Mouse (Mus musculus): ENCODE data around the gene Cnnm1. TPM values are rescaled to one million over a fixed set of nuclear protein-coding genes. Genes with fewer than 3 reads are reported as not detected.
A peak's percentile ranks its signal among the peaks of the same experiment; 100 is the strongest.

Gene Cnnm1
- polyA plus RNA-seq, 1 experiment from 2014 or later: 0.29 TPM

DNA sequence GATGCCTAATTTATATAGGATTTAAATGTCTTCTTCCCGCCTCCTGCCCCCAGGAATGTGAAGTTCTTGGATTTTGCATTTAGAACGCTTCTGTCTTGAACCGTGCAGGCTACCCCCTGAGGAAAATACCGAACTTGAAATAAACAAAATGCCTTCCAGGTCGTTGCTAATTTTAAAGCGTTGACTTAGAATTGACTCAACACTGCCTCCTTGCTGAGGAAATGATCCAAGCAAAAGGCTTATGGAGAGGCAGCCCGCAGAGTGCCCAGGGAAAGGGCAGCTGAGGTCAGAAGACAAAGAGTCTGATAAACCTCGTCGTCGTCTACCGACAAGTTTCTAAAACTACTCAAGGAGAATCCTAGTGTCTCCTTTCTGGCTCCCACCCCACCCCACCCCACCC lies 86.9 kb downstream of the Cnnm1 start:
- H3K4me1 ChIP-seq (ENCODE audit: control insufficient read depth, insufficient read depth, low read length): peaks cover 9% of the 10 kb centered on the region
- no peaks in the 10 kb centered on the region for H3K9me3 ChIP-seq (ENCODE audit: control insufficient read depth, low read length)
- ATAC-seq (ENCODE audit: insufficient read depth, low FRiP score, low TSS enrichment): no peak
- no peak overlapping the region for H3K27ac ChIP-seq (ENCODE audit: low read depth, low read length)
- no peak for DNase-seq (ENCODE audit: low spot score)
- no peak overlapping the region for H3K4me3 ChIP-seq (ENCODE audit: low read depth, low read length)
- no peaks in the 10 kb centered on the region for H3K27me3 ChIP-seq (ENCODE audit: control insufficient read depth, insufficient read depth, low read length)
- H3K4me2 ChIP-seq (ENCODE audit: low read depth): no peak overlapping the region
- H3K36me3 ChIP-seq (ENCODE audit: control insufficient read depth, insufficient read depth, low read length): no peaks in the 10 kb centered on the region
- WGBS: 20% methylated on average over 11 of the region's 11 CpGs
- H3K9ac ChIP-seq (ENCODE audit: low read length): no peak overlapping the region

DNA sequence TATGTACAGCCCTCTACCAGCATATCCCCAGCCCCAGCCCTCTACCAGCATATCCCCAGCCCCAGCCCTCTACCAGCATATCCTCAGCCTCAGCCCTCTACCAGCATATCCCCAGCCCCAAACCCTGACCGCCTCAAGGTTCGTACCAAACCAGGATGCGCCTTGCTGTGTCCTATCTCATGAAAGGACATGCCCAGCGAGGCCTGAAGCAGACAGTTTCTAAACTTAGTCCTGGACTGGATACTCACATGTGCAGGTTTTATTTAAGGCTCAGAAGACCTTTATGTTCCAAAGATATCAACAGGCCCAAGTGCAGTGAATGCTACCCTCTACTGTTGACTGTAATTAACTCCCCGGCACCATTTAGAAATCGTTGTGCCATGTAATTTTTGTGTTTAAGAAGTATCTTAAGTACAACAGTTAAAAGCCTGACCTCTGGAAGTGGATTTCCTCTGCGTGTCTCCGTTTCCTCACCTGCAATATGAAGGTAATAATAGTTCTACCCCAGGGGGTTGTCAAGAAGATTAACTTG lies 87.9 kb downstream of the Cnnm1 start:
- Histone ChIP-seq H3K36me3 (ENCODE audit: control insufficient read depth, insufficient read depth, low read length) (no peaks in the 10 kb centered on the region), H3K9me3 (ENCODE audit: control insufficient read depth, low read length) (no peaks in the 10 kb centered on the region), H3K4me2 (ENCODE audit: low read depth) (no peak overlapping the region), H3K27me3 (ENCODE audit: control insufficient read depth, insufficient read depth, low read length) (no peaks in the 10 kb centered on the region), H3K27ac (ENCODE audit: low read depth, low read length) (no peak overlapping the region), H3K4me1 (ENCODE audit: control insufficient read depth, insufficient read depth, low read length) (peaks cover 9% of the 10 kb centered on the region), H3K4me3 (ENCODE audit: low read depth, low read length) (no peak overlapping the region), H3K9ac (ENCODE audit: low read length) (no peak overlapping the region)
- DNase-seq (ENCODE audit: low spot score) (no peak), ATAC-seq (ENCODE audit: insufficient read depth, low FRiP score, low TSS enrichment) (no peak)
- 87% methylated on average over 8 of the region's 8 CpGs for WGBS

DNA sequence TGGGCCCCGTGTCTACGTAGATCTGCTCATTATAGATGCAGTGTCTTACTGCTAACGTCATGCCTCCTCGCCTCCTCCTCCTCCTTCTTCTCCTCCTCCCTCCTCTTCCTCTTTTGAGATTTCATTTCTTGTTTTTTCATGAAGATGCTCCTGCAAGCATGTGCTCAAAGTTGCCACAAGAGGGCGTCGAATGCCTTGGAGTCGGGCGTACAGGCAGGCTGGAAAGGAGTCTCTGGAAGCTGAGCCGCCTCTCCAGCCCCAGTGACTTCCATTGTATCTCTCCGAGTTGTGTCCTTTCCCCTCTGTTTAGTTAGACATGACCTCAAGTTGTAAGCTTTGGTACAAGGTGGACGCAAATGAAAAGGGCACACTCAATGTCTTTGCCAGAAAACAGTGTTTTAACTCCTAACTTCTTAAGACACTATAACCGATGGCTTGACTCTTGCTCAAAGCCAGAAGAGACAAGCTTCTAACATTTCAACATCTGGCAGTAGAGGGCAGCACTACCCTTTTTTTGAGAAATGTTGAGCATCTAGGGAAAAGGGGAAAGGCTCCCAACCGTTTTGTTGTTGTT lies 90.0 kb downstream of the Cnnm1 start:
- no peaks in the 10 kb centered on the region for H3K27me3 ChIP-seq (ENCODE audit: control insufficient read depth, insufficient read depth, low read length)
- no peak overlapping the region for H3K9ac ChIP-seq (ENCODE audit: low read length)
- H3K4me1 ChIP-seq (ENCODE audit: control insufficient read depth, insufficient read depth, low read length): peaks cover under 1% of the 10 kb centered on the region; the same call in 1 of the 2 replicates
- H3K4me2 ChIP-seq (ENCODE audit: low read depth): peak overlapping the region; percentile 36
- 3% methylated on average over 13 of the region's 13 CpGs for WGBS
- no peak overlapping the region for H3K27ac ChIP-seq (ENCODE audit: low read depth, low read length)
- ATAC-seq (ENCODE audit: insufficient read depth, low FRiP score, low TSS enrichment) (peak; percentile 68; the same call in 1 of the 2 replicates), DNase-seq (ENCODE audit: low spot score) (peak; percentile 82)
- H3K36me3 ChIP-seq (ENCODE audit: control insufficient read depth, insufficient read depth, low read length): no peaks in the 10 kb centered on the region
- H3K4me3 ChIP-seq (ENCODE audit: low read depth, low read length): no peak overlapping the region
- H3K9me3 ChIP-seq (ENCODE audit: control insufficient read depth, low read length): no peaks in the 10 kb centered on the region

DNA sequence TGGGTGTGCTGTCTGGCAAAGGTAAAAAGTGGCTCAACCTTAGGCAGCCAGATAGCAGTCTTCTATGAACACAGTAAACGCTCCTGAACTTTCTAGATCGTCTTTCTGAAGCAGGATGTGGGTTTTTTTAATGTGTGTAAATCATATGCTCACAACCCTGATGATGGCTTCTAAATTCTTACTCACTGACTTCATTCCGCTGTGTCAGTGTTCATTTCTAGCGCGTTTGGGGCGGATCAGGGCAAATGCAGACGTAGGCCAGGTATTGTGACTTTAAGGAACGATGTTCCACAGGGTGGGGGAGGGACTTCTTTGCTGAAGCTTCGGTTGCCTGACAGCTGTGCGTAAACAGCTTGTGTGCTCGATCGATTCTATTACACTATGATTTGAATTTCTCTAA lies 90.7 kb downstream of the Cnnm1 start:
- DNase-seq (ENCODE audit: low spot score) (no peak), ATAC-seq (ENCODE audit: insufficient read depth, low FRiP score, low TSS enrichment) (no peak)
- H3K36me3 ChIP-seq (ENCODE audit: control insufficient read depth, insufficient read depth, low read length): no peaks in the 10 kb centered on the region
- H3K27ac ChIP-seq (ENCODE audit: low read depth, low read length): no peak overlapping the region
- WGBS: 35% methylated on average over 12 of the region's 12 CpGs
- no peak overlapping the region for H3K4me3 ChIP-seq (ENCODE audit: low read depth, low read length)
- H3K4me2 ChIP-seq (ENCODE audit: low read depth): no peak overlapping the region
- H3K4me1 ChIP-seq (ENCODE audit: control insufficient read depth, insufficient read depth, low read length): no peaks in the 10 kb centered on the region
- no peaks in the 10 kb centered on the region for H3K9me3 ChIP-seq (ENCODE audit: control insufficient read depth, low read length)
- H3K27me3 ChIP-seq (ENCODE audit: control insufficient read depth, insufficient read depth, low read length): no peaks in the 10 kb centered on the region
- H3K9ac ChIP-seq (ENCODE audit: low read length): no peak overlapping the region

DNA sequence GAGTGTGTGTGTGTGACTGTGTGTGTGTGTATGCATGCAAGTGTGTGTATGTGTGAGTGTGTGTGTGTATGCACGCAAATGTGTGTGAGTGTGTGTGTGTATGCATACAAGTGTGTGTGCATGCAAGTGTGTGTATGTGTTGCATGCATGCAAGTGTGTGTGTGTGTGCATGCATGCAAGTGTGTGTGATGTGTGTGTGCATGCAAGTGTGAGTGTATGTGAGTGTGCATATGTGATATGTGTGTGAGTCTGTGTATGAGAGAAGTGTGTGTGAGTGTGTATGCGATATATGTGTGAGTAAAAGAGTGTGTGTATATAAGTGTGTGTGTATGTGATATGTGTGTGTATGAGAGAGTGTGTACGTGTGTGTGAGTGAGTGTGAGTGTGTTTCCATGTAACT lies 95.1 kb downstream of the Cnnm1 start:
- H3K4me2 ChIP-seq (ENCODE audit: low read depth): no peak overlapping the region
- no peak overlapping the region for H3K27ac ChIP-seq (ENCODE audit: low read depth, low read length)
- WGBS: 96% methylated on average over 3 of the region's 3 CpGs
- no peaks in the 10 kb centered on the region for H3K9me3 ChIP-seq (ENCODE audit: control insufficient read depth, low read length)
- no peak overlapping the region for H3K9ac ChIP-seq (ENCODE audit: low read length)
- no peaks in the 10 kb centered on the region for H3K36me3 ChIP-seq (ENCODE audit: control insufficient read depth, insufficient read depth, low read length)
- no peaks in the 10 kb centered on the region for H3K27me3 ChIP-seq (ENCODE audit: control insufficient read depth, insufficient read depth, low read length)
- no peaks in the 10 kb centered on the region for H3K4me1 ChIP-seq (ENCODE audit: control insufficient read depth, insufficient read depth, low read length)
- ATAC-seq (ENCODE audit: insufficient read depth, low FRiP score, low TSS enrichment) (no peak), DNase-seq (ENCODE audit: low spot score) (no peak)
- no peak overlapping the region for H3K4me3 ChIP-seq (ENCODE audit: low read depth, low read length)

DNA sequence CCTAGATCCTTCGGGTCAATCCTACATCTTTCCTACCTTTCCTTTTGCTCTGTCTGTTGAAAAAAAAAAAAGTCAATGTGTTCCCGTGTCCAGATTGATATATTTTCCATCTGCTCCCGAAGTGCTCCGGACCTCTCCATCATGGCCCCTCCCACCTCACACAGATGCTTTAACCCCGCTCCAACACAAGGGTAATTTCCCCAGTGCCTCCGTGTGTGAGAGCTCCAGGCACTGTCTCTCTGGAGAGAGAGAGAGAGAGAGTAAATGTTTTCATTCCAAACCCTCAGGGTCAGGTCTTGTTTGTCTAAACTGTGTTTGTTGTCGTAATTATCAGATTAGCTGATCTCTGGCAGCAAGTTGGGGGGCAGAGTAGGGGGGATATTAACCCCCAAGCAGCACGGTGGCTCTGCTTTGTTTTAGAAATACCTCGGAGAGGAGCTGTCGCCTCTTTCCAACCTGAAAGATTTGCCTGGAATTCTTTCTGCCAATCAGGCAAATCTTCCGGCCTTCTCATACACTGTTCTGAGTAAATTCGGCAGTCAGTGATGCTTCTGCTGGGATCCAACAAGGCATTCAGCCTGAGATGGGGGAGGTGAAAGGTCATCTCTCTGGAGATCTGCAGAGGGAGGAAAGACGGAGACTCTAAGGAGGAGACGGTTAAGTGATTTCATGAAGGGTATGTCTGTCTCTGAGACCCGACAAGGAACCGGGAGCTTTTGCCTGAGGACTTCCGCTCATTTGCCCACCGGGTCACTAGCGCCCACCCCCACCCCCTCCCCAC lies 106.3 kb downstream of the Cnnm1 start:
- peaks cover 8% of the 10 kb centered on the region for H3K4me1 ChIP-seq (ENCODE audit: control insufficient read depth, insufficient read depth, low read length)
- H3K9me3 ChIP-seq (ENCODE audit: control insufficient read depth, low read length): no peaks in the 10 kb centered on the region
- no peaks in the 10 kb centered on the region for H3K27me3 ChIP-seq (ENCODE audit: control insufficient read depth, insufficient read depth, low read length)
- no peaks in the 10 kb centered on the region for H3K36me3 ChIP-seq (ENCODE audit: control insufficient read depth, insufficient read depth, low read length)
- DNase-seq (ENCODE audit: low spot score): peak; percentile 45
- no peak overlapping the region for H3K4me3 ChIP-seq (ENCODE audit: low read depth, low read length)
- ATAC-seq (ENCODE audit: insufficient read depth, low FRiP score, low TSS enrichment): no peak
- peak overlapping the region; percentile 6; the same call in 1 of the 2 replicates for H3K9ac ChIP-seq (ENCODE audit: low read length)
- H3K4me2 ChIP-seq (ENCODE audit: low read depth): peak overlapping the region; percentile 33
- whole genome bisulfite sequencing: 11% methylated on average over 19 of the region's 19 CpGs
- H3K27ac ChIP-seq (ENCODE audit: low read depth, low read length): no peak overlapping the region

Other genes starting within 250 kb of the Cnnm1 start
- gene Hpse2, start 52.1 kb upstream of the Cnnm1 start, polyA plus RNA-seq (2014; fragmentation: Nextera tagmentation; extraction: Ambion mirVana): 2.0 and 2.1 TPM in 2 replicates
- 49.5 and 57.7 TPM in 2 replicates for gene Got1, start 84.2 kb downstream of the Cnnm1 start, polyA plus RNA-seq (2014; fragmentation: Nextera tagmentation; extraction: Ambion mirVana)
- gene Nkx2-3, start 171.9 kb downstream of the Cnnm1 start, polyA plus RNA-seq (2014; fragmentation: Nextera tagmentation; extraction: Ambion mirVana): 0.11 and 0.41 TPM in 2 replicates
- 10.1 and 11.0 TPM in 2 replicates for gene Slc25a28, start 234.4 kb downstream of the Cnnm1 start, polyA plus RNA-seq (2014; fragmentation: Nextera tagmentation; extraction: Ambion mirVana)
- gene Entpd7, start 249.2 kb downstream of the Cnnm1 start, polyA plus RNA-seq (2014; fragmentation: Nextera tagmentation; extraction: Ambion mirVana): 13.5 and 14.3 TPM in 2 replicates